12 mouse cellular contexts compared by ENCODE assay signal in the genomic region with DNA sequence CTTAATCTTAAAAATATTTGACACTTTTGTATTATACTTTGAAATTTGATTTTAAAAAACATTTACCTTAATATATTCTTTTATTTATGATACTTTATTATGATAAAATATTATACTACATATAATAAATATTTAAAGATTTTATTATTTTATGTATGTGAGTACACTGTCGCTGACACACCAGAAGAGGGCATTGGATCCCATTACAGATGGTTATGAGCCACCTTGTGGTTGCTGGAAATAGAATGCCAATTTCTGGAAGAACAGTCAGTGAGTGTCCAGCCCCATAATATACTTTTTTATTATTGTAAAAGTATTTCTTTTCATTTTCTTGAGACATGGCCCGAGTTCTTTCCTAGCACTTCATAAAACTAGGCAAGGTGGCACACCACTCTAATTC.
"Had no signal": no experiment of that assay in that cellular context is flagged by ENCODE, and none has a peak within 500 bp of the region (broad histone marks: within the 10 kb centered on the region; RNA-seq: fewer than 3 reads in every experiment).

No protein-coding gene starts in this region.

- H3K27ac ChIP-seq: kidney, postnatal 0 days; limb, embryonic 15.5 days; lung, embryonic 15.5 days; neural tube, embryonic 15.5 days had no signal

- H3K9me3 ChIP-seq: limb, embryonic 15.5 days; liver, embryonic 15.5 days; lung, embryonic 15.5 days; neural tube, embryonic 15.5 days had no signal

- H3K27me3 ChIP-seq: limb, embryonic 15.5 days; lung, embryonic 15.5 days; neural tube, embryonic 15.5 days had no signal

- H3K4me3 ChIP-seq: limb, embryonic 15.5 days; liver, embryonic 15.5 days; lung, embryonic 15.5 days; myocyte; neural tube, embryonic 15.5 days had no signal

- H3K4me2 ChIP-seq: limb, embryonic 15.5 days; lung, embryonic 15.5 days; neural tube, embryonic 15.5 days had no signal

- H3K4me1 ChIP-seq: limb, embryonic 15.5 days; lung, embryonic 15.5 days; neural tube, embryonic 15.5 days had no signal

- H3K36me3 ChIP-seq: limb, embryonic 15.5 days; liver, embryonic 15.5 days; lung, embryonic 15.5 days; neural tube, embryonic 15.5 days had no signal

- DNase-seq: kidney, adult 11 months; kidney, adult 9 months; lung, postnatal 36 days; midbrain, embryonic 14.5 days; thymus, adult 18-20 months; thymus, postnatal 14 days had no signal

- H3K9ac ChIP-seq: limb, embryonic 15.5 days; liver, embryonic 15.5 days; lung, embryonic 15.5 days; neural tube, embryonic 15.5 days had no signal
